Mouse (Mus musculus) hindbrain, embryonic 10.5 days (tissue): ENCODE data around the gene Vegfa. TPM values are rescaled to one million over a fixed set of nuclear protein-coding genes. Genes with fewer than 3 reads are reported as not detected.

Experiments used
- DNase-seq: peaks from one replicate; pipeline ENCODE4 v3.0.0-alpha.2; 2017; ENCODE audit warnings: low spot score
- H3K27ac ChIP-seq: fragments of 300-500 bp; sonication (generic); 2 replicates; pipeline ENCODE4 v1.5.1; 2016; ENCODE audit warnings: mild to moderate bottlenecking, moderate library complexity
- H3K27me3 ChIP-seq: fragments of 300-500 bp; sonication (generic); 2 replicates; pipeline ENCODE4 v1.6.1; 2016; ENCODE audit warnings: mild to moderate bottlenecking; ENCODE audit not compliant: poor library complexity, insufficient read depth, severe bottlenecking
- H3K36me3 ChIP-seq: fragments of 300-500 bp; sonication (generic); 2 replicates; pipeline ENCODE4 v1.6.1; 2016; ENCODE audit warnings: mild to moderate bottlenecking, moderate library complexity
- H3K4me1 ChIP-seq: fragments of 300-500 bp; sonication (generic); replicated peaks from 2 replicates; pipeline ENCODE4 v1.6.1; 2016; ENCODE audit warnings: mild to moderate bottlenecking
- H3K4me3 ChIP-seq: fragments of 300-500 bp; sonication (generic); 2 replicates; pipeline ENCODE4 v1.5.1; 2016; ENCODE audit warnings: mild to moderate bottlenecking, moderate library complexity
- H3K9me3 ChIP-seq: fragments of 300-500 bp; sonication (generic); 2 replicates; pipeline ENCODE4 v1.6.1; 2016; ENCODE audit warnings: mild to moderate bottlenecking, moderate library complexity
- WGBS: fragments of 180-500 bp; shearing (Covaris S2); methylation state at CpG from one replicate; pipeline ENCODE4 v1.1.7; 2016; 5-methylcytosine and 5-hydroxymethylcytosine counted together
- polyA plus RNA-seq: library from polyadenylated mRNA; unstranded; fragments of >200 nt; fragmentation: Nextera tagmentation; extraction: Ambion mirVana; gene quantifications from 2 replicates; pipeline ENCODE4 v1.2.1, GENCODE M21; 2016

The Vegfa gene
- polyA plus RNA-seq, 1 experiment from 2014 or later: 2.0 TPM

- 90% methylated on average over 7 of the region's 7 CpGs for WGBS
- no peak for DNase-seq
- Histone ChIP-seq H3K4me3 (no peak overlapping the region), H3K9me3 (no peaks in the 10 kb centered on the region), H3K27ac (no peak overlapping the region), H3K4me1 (peaks cover 15% of the 10 kb centered on the region), H3K27me3 (no peaks in the 10 kb centered on the region), H3K36me3 (peaks cover 97% of the 10 kb centered on the region)
Measured at GRCm38 (mm10) chr17:46021173-46021572, 11.0 kb downstream of the Vegfa start.

- no peak for DNase-seq
- peaks cover 9% of the 10 kb centered on the region for H3K4me1 ChIP-seq
- no peaks in the 10 kb centered on the region for H3K27me3 ChIP-seq
- WGBS: 82% methylated on average over 7 of the region's 7 CpGs
- peaks cover 97% of the 10 kb centered on the region for H3K36me3 ChIP-seq
- no peak overlapping the region for H3K27ac ChIP-seq
- H3K4me3 ChIP-seq: no peak overlapping the region
- no peaks in the 10 kb centered on the region for H3K9me3 ChIP-seq
Measured at GRCm38 (mm10) chr17:46020579-46020978, 11.6 kb downstream of the Vegfa start.

GRCm38 (mm10) chr17:46018736-46019004, 13.5 kb downstream of the Vegfa start:
- Histone ChIP-seq H3K9me3 (no peaks in the 10 kb centered on the region), H3K4me1 (no peaks in the 10 kb centered on the region), H3K27me3 (no peaks in the 10 kb centered on the region), H3K36me3 (peaks cover 89% of the 10 kb centered on the region), H3K27ac (no peak overlapping the region), H3K4me3 (no peak overlapping the region)
- 91% methylated on average over 10 of the region's 10 CpGs for WGBS
- no peak for DNase-seq

- Histone ChIP-seq H3K27ac (no peak overlapping the region), H3K9me3 (no peaks in the 10 kb centered on the region), H3K36me3 (peaks cover 83% of the 10 kb centered on the region), H3K4me1 (no peaks in the 10 kb centered on the region), H3K4me3 (no peak overlapping the region), H3K27me3 (no peaks in the 10 kb centered on the region)
- no peak for DNase-seq
- WGBS: 83% methylated on average over 24 of the region's 24 CpGs
Measured at GRCm38 (mm10) chr17:46017946-46018735, 14.0 kb downstream of the Vegfa start.

GRCm38 (mm10) chr17:46016617-46017016, 15.6 kb downstream of the Vegfa start:
- Histone ChIP-seq H3K27me3 (no peaks in the 10 kb centered on the region), H3K4me3 (no peak overlapping the region), H3K9me3 (no peaks in the 10 kb centered on the region), H3K36me3 (peaks cover 68% of the 10 kb centered on the region), H3K4me1 (no peaks in the 10 kb centered on the region), H3K27ac (no peak overlapping the region)
- no peak for DNase-seq
- WGBS: 91% methylated on average over 5 of the region's 5 CpGs

- Histone ChIP-seq H3K4me1 (no peaks in the 10 kb centered on the region), H3K4me3 (no peak overlapping the region), H3K27me3 (no peaks in the 10 kb centered on the region), H3K36me3 (peaks cover 62% of the 10 kb centered on the region), H3K9me3 (no peaks in the 10 kb centered on the region), H3K27ac (no peak overlapping the region)
- no peak for DNase-seq
- WGBS: 94% methylated on average over 6 of the region's 6 CpGs
Measured at GRCm38 (mm10) chr17:46015967-46016366, 16.2 kb downstream of the Vegfa start.

- no peaks in the 10 kb centered on the region for H3K9me3 ChIP-seq
- peaks cover 5% of the 10 kb centered on the region; the same call in 1 of the 2 replicates for H3K4me1 ChIP-seq
- peaks cover 51% of the 10 kb centered on the region for H3K36me3 ChIP-seq
- 95% methylated on average over 2 of the region's 2 CpGs for WGBS
- no peak overlapping the region for H3K27ac ChIP-seq
- no peaks in the 10 kb centered on the region for H3K27me3 ChIP-seq
- H3K4me3 ChIP-seq: no peak overlapping the region
- no peak for DNase-seq
Measured at GRCm38 (mm10) chr17:46014935-46015334, 17.2 kb downstream of the Vegfa start.

- no peaks in the 10 kb centered on the region for H3K27me3 ChIP-seq
- H3K4me3 ChIP-seq: no peak overlapping the region
- WGBS: 89% methylated on average over 15 of the region's 15 CpGs
- H3K9me3 ChIP-seq: no peaks in the 10 kb centered on the region
- DNase-seq: no peak
- peaks cover 11% of the 10 kb centered on the region; the same call in 1 of the 2 replicates for H3K4me1 ChIP-seq
- peaks cover 37% of the 10 kb centered on the region for H3K36me3 ChIP-seq
- no peak overlapping the region for H3K27ac ChIP-seq
Measured at GRCm38 (mm10) chr17:46013549-46013948, 18.6 kb downstream of the Vegfa start.

GRCm38 (mm10) chr17:46012211-46012610, 20.0 kb downstream of the Vegfa start:
- WGBS: 85% methylated on average over 8 of the region's 8 CpGs
- no peak overlapping the region for H3K27ac ChIP-seq
- peaks cover 25% of the 10 kb centered on the region for H3K36me3 ChIP-seq
- H3K4me3 ChIP-seq: no peak overlapping the region
- peaks cover 11% of the 10 kb centered on the region; the same call in 1 of the 2 replicates for H3K4me1 ChIP-seq
- no peaks in the 10 kb centered on the region for H3K9me3 ChIP-seq
- DNase-seq: no peak
- H3K27me3 ChIP-seq: no peaks in the 10 kb centered on the region

GRCm38 (mm10) chr17:46010462-46010861, 21.7 kb downstream of the Vegfa start:
- 87% methylated on average over 6 of the region's 6 CpGs for WGBS
- Histone ChIP-seq H3K27me3 (no peaks in the 10 kb centered on the region), H3K36me3 (peaks cover 10% of the 10 kb centered on the region), H3K4me3 (no peak overlapping the region), H3K27ac (no peak overlapping the region), H3K4me1 (peaks cover 11% of the 10 kb centered on the region; the same call in 1 of the 2 replicates), H3K9me3 (no peaks in the 10 kb centered on the region)
- DNase-seq: no peak

- no peak for DNase-seq
- no peaks in the 10 kb centered on the region for H3K36me3 ChIP-seq
Measured at GRCm38 (mm10) chr17:46009182-46009581, 23.0 kb downstream of the Vegfa start.

GRCm38 (mm10) chr17:46005458-46005857, 26.7 kb downstream of the Vegfa start:
- no peak for DNase-seq
- peaks cover 9% of the 10 kb centered on the region; the same call in 1 of the 2 replicates for H3K4me1 ChIP-seq
- H3K9me3 ChIP-seq: no peaks in the 10 kb centered on the region
- no peak overlapping the region for H3K27ac ChIP-seq
- no peaks in the 10 kb centered on the region for H3K27me3 ChIP-seq
- no peaks in the 10 kb centered on the region for H3K36me3 ChIP-seq
- no peak overlapping the region for H3K4me3 ChIP-seq
- 80% methylated on average over 3 of the region's 3 CpGs for WGBS

More at GRCm38 (mm10) chr17:46009182-46009581, 23.0 kb downstream of the Vegfa start:
- peaks cover 11% of the 10 kb centered on the region; the same call in 1 of the 2 replicates for H3K4me1 ChIP-seq
- H3K27me3 ChIP-seq: no peaks in the 10 kb centered on the region
- H3K4me3 ChIP-seq: no peak overlapping the region
- no peaks in the 10 kb centered on the region for H3K9me3 ChIP-seq
- H3K27ac ChIP-seq: no peak overlapping the region
- 68% methylated on average over 7 of the region's 7 CpGs for WGBS

- no peak for DNase-seq
- Histone ChIP-seq H3K4me3 (no peak overlapping the region), H3K36me3 (no peaks in the 10 kb centered on the region), H3K4me1 (peaks cover 6% of the 10 kb centered on the region; the same call in 1 of the 2 replicates), H3K27me3 (no peaks in the 10 kb centered on the region), H3K27ac (no peak overlapping the region), H3K9me3 (no peaks in the 10 kb centered on the region)
- WGBS: 81% methylated on average over 5 of the region's 5 CpGs
Measured at GRCm38 (mm10) chr17:46004482-46004881, 27.7 kb downstream of the Vegfa start.
